Mouse (Mus musculus) lung, postnatal 0 days (tissue): ENCODE measurements around the gene Nup50.

Experiments used
- CTCF ChIP-seq: IDR thresholded peaks from 2 replicates; pipeline ENCODE4 v1.5.1; 2016; ENCODE audit warnings: antibody characterized with exemption, mild to moderate bottlenecking
- EP300 ChIP-seq: IDR thresholded peaks from 2 replicates; pipeline ENCODE4 v1.6.1; 2016; ENCODE audit warnings: antibody characterized with exemption, mild to moderate bottlenecking, control low read depth

DNA sequence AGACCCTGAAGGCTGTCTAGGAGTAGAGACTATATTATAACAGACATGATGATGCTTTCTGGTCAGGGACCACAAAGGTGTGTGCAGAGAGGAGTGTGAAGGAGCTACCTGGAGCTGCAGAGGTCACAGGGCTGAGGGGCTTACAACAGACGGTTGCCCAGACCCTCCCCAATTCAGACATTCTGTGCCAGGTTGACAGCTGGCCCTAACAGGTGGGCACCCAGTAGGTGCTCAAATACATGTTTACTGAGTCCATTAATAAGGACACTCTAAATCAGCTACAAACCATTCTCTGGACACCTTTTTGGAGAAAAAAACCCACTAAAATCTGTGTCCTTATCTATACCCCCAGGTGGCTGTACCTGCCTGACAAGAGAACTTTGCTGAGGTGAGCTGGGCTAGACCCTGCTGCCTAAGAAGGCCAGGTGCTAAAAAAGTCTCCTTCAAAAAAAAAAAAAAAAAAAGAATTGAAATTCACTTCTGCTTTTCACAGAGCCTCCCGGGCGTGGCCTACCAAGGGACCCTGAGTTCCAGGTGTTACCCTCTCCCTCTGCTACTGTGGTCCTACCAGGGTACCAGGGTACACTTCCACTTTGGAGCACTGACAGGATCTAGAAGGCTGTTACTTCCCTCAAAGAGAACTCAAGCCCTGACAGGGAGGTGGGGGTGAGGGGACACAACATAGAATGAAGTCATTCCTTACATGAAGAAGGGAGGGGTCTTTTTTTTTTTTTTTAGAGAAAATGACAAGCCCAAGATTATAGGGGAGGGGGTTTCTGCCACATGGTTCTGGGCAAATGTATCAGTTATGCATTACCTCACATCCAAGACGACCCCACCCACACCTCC lies 63.2 kb downstream of the Nup50 start:
- TF ChIP-seq CTCF: no peak
- no peak for TF ChIP-seq EP300
